Mouse (Mus musculus): Measurements from ENCODE around the gene Clec4a3.
"Not testable (repeated sequence)": the region's sequence is repeated elsewhere in the genome, so short reads cannot be mapped to it uniquely, and the experiment has no call there.

Gene Clec4a3

DNA sequence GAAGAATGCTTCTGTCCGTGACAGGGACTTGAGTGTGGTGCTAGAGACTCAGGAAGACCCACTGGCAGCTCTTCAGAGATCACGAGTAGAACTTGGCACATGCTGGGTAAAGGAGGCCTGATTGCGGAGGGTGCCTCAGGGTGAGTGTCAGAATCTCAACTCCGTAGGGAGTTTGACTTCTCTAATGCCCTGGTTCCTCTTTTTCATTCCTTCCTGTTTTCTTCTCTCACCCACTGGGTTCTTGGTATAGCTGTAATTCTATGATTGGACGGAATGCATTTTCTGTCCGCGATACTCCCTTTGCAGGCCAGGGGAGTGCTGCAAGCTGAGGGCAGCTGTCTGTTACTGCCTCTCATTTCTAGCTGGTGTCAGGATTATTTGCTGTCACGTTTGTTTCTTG, at the start of gene Clec4a3:
TSS of gene Clec4a3 (plus strand) at position 115 of the 400 bp plus-strand sequence.
- no peak for DNase-seq

DNA sequence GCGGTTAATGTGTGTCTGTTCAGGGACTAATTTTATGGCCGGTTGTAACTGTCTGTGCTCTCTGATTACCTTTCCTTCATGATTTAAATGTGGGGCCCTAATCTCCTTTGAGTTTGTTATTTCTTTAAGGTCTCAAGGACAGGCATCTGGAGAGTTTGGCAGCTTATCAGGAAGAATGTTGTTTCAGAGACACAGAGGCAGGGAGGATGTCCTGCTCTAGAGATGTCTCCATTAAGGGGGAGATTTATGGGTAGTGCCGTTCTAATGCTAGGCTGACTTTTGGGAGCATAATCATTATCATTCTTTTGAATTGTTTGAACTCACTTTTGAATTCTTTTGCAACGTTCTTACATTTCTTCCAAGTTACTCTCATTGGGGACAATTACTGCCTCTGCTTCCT, 32.4 kb upstream of the Clec4a3 start:
- no peak for DNase-seq

DNA sequence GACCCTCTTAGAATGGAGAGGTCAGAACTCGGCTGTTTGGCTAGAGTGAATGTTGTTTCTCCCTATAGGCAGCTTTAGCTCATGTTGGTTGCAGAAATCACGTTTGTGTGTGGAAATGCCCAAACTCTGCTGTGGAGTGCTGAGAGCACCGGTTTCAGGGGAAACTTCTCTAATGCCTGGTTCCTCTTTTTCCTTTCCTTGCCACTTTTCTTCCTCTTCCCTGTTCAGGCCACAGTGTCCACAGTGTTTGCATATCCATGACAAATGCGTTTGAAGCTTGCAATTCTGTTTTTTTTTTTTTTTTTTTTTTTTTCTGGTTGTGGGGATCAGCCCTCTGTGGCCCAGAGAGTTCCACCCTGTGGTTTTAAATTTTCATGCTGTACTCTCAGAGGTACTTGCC, 30.9 kb upstream of the Clec4a3 start, which contains the start of gene Clec4a1:
TSS of gene Clec4a1 (plus strand) at position 398 of the 400 bp plus-strand sequence.
- DNase-seq = no peak

DNA sequence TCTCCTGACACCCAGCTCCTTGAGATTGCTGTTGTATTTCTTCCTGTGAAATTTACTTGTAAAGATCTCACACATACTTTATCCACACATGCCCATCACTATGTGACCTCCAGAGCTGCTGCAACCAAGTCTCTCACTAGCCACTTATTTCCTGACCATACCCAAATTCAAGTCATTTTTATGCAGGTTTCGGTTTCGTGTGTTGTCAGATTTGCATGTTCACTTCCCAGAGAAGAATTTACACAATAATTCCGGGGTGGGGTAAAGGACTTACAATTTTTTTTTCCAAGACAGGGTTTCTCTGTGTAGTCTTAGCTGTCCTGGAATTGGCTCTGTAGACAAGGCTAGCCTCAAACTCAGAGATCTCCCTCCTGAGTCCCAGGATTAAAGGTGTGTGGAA, 17.5 kb upstream of the Clec4a3 start:
- DNase-seq = no peak

DNA sequence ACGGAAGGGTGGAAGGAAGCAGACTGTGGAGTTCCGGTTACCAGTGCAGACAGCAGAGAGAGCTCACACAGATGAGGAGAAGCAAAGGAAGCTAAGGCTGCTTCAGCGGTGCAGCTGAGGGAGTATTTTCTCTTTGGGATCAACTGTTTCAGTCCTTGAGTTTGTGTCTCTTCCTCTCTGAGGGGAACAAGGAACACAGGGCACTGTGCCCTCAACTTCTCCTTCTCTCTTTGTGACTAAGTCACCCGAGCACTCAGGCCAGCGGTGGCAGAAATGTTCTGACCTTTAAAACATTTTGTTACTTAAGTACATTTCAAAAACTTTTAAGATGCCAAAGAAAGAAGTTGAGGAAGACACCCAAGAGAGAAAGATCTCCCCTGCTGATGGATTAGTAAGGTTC, 12.7 kb upstream of the Clec4a3 start:
- no peak for DNase-seq

DNA sequence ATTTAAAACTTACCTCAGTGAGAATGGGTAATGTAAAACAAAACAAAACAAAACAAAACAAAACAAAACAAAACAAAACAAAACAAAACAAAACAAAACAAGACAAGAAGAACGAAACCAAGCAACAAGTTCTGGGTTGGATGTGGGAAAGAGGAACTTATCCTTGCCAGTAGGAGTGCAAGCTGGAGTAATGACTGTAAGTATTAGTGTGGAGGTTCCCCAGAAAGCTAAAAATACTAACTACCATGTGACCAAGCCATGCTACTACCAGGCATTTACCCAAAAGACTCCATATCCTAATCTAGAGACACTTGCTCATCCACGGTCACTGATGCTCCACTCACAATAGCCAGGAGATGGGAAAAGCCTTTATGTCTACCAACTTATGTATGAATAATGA, 5.6 kb upstream of the Clec4a3 start:
- no peak for DNase-seq

DNA sequence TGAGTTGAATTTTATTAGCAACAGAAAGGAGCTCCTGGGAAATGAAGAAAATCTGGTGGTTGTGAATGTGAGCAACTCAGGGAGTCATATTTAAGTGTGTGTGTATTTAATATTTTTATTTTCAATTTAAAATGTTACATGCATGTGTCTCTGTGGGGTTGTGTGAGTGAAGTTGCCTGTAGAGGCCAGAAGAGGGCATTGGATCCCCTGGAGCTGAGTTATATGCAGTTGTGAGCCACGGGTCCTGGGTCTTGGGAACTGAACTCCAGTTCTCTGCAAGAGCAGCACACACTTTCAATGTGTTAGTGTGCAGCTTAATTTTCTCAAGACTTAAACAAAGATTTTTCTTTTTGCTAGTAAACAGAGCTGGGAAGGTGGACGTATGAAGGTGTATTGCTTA, 12.2 kb downstream of the Clec4a3 start:
- DNase-seq = no peak

DNA sequence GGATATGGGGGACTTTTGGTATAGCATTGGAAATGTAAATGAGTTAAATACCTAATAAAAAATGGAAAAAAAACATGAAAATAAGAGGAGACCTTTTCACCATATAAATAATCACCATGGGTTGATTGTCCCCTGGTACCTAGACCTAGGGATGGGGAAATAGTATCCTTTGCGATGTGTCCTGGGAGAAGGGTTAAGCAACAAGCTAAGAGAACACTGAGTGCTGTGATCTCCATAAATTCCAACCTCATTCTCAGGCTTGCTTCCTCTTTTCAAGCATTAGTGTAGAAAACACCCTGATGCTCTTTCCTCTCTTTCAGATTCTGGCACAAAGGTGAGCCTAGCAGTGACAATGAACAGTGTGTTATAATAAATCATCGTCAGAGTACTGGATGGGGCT, 16.7 kb downstream of the Clec4a3 start:
- DNase-seq = no peak

DNA sequence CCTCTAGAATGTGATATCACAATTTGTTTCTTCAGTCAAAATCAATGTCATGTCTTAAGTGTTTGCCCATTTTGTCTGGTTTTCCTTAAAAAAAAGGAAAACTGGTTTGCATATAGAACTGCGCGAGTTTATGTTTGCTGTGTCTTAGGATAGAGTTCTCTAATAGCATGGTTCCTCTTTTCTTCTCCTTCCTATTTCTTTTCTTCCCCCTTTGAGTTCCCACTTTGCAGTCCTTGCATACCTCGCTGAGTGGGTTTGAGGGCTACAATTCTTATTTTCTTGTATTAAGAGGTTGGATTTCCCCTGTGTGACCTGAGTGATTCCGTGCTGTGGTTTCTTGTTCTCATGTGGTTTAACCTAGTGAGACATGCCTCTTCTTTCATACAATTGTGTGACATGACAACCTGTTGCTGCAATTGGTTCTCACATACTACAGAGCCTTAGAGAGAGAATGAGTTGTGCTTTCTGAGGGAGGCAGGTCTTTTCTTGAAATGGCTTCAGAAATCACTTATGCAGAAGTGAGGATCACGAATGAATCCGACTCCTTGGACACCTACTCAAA, 37.6 kb downstream of the Clec4a3 start, which contains the start of gene Clec4a4:
TSS of gene Clec4a4 (plus strand) at position 492 of the 562 bp plus-strand sequence.
- DNase-seq = no peak

DNA sequence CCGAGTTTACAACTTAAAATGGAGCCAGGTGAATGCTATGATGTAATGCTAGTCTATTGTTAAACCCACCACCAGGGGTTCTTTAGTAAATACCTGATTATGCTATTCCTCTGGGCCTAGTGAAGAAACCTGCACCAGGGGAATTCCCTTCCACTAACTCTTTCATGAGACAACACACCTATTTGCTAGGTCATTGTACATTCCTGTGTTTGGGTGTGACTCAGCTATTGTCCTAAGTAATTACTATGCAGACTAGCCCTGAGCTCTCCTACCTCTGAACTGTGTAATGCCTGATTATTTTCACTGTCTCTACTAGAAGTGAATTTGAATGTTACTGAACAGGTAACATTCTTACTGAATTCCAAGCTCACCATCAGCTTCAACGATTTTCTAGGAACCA, 52.4 kb downstream of the Clec4a3 start:
- DNase-seq = not testable (repeated sequence)

DNA sequence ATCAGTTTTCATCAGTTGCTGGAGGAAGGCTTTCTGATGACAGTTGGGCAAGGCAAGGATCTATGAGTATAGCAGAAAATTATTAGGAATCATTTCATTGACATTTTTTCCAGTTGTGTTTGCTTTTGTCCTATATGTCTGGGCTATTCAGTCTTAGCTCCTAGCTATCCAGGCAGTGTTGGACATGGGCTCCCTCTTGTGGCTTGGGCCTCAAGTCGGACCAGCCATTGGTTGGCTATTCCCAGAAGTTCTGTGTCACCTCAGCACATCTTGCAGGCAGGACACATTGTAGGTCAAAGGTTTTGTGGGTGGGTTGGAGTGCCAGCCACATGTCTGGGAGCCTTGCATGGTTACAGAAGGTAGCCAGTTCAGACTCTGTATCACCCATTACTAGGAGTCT, 53.3 kb downstream of the Clec4a3 start:
- no peak for DNase-seq
